Mouse (Mus musculus) CH12.LX (cell line): ENCODE results near the gene Lrrc74b.

Experiments
- BHLHE40 ChIP-seq: IDR thresholded peaks from 2 replicates; pipeline ENCODE4 v1.6.1; 2011; ENCODE audit warnings: mild to moderate bottlenecking, low read depth, low read length, improper control_type of control experiment
- CHD2 ChIP-seq: IDR thresholded peaks from 2 replicates; pipeline ENCODE4 v1.6.1; 2011; ENCODE audit warnings: low read length, improper control_type of control experiment
- CTCF ChIP-seq, 2 experiments: IDR thresholded peaks in 1 of 2; conservative IDR thresholded peaks in 1 of 2; 2 replicates each; pipeline ENCODE4 v1.5.1; 2011 to 2012; ENCODE audit warnings: low read depth in 2 of 2, low read length in 2 of 2, improper control_type of control experiment in 1 of 2, inconsistent platforms in 1 of 2, mild to moderate bottlenecking in 1 of 2, moderate library complexity in 1 of 2
- EP300 ChIP-seq: IDR thresholded peaks from 2 replicates; pipeline ENCODE4 v1.6.1; 2011; ENCODE audit warnings: low read length, improper control_type of control experiment
- MAFK ChIP-seq: IDR thresholded peaks from 2 replicates; pipeline ENCODE4 v1.6.1; 2011; ENCODE audit warnings: low read length, improper control_type of control experiment; ENCODE audit not compliant: insufficient replicate concordance
- MAX ChIP-seq: IDR thresholded peaks from 2 replicates; pipeline ENCODE4 v1.6.1; 2011; ENCODE audit warnings: low read length, improper control_type of control experiment
- PAX5 ChIP-seq: IDR thresholded peaks from 2 replicates; pipeline ENCODE4 v1.6.1; 2012; ENCODE audit warnings: low read length, inconsistent platforms, mixed read lengths
- POLR2A ChIP-seq: IDR thresholded peaks from 2 replicates; pipeline ENCODE4 v1.6.1; 2011; ENCODE audit warnings: low read depth, mild to moderate bottlenecking, improper control_type of control experiment, low read length
- SIN3A ChIP-seq: IDR thresholded peaks from 2 replicates; pipeline ENCODE4 v1.6.1; 2012; ENCODE audit warnings: low read length, improper control_type of control experiment, inconsistent platforms
- SMC3 ChIP-seq: IDR thresholded peaks from 2 replicates; pipeline ENCODE4 v1.6.1; 2011; ENCODE audit warnings: low read depth, low read length, improper control_type of control experiment
- TCF12 ChIP-seq: IDR thresholded peaks from 2 replicates; pipeline ENCODE4 v1.6.1; 2014; ENCODE audit warnings: low read depth, mild to moderate bottlenecking, inconsistent platforms, low read length, improper control_type of control experiment
- UBTF ChIP-seq: IDR thresholded peaks from 2 replicates; pipeline ENCODE4 v1.6.1; 2012; ENCODE audit warnings: low read depth, mild to moderate bottlenecking, inconsistent platforms, low read length, improper control_type of control experiment, moderate library complexity
- USF1 ChIP-seq: IDR thresholded peaks from 2 replicates; pipeline ENCODE4 v1.6.1; 2014; ENCODE audit warnings: low read depth, mild to moderate bottlenecking, inconsistent platforms, low read length, improper control_type of control experiment
- ZKSCAN1 ChIP-seq: IDR thresholded peaks from 2 replicates; pipeline ENCODE4 v1.6.1; 2012; ENCODE audit warnings: low read depth, inconsistent platforms, low read length, improper control_type of control experiment, borderline replicate concordance

DNA sequence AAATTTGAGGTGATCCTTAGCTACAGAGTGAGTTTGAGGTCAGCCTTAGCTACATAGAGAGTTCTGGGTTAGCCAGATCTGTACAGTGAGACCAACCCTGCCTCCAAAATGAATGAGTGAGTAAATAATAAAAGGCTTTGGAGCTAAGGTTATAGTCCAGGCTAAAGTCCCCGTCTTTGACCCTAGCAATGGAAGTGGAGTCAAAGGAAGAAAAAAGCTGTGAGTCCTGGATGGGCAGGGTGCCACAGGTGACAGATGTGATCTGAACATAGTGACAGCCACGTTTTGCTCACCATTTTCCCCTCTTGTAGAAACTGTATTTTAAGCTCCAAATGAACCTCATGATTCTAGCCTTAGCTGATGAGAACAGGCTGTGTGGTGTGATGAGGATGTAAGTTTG lies 42.1 kb downstream of the Lrrc74b start:
- TF ChIP-seq EP300 (no peak), CTCF (conservative IDR thresholded peaks at IDR 0.05 in 1 of 2, IDR thresholded peaks at IDR 0.05 in 1 of 2; ENCODE audit: low read depth in 2 of 2, low read length in 2 of 2) (no peak), ZKSCAN1 (no peak), MAFK (no peak), TCF12 (no peak), BHLHE40 (no peak), POLR2A (no peak), SIN3A (no peak), PAX5 (no peak), USF1 (no peak), CHD2 (no peak), UBTF (no peak), SMC3 (no peak), MAX (no peak)
